Mouse (Mus musculus) kidney, adult 9 months (tissue): ENCODE results near the gene Prpf3.
"Not testable (repeated sequence)": the region's sequence is repeated elsewhere in the genome, so short reads cannot be mapped to it uniquely, and the experiment has no call there.

Source experiments
- DNase-seq: peaks from one replicate; pipeline ENCODE4 v3.0.0; 2022

Prpf3 gene

DNA sequence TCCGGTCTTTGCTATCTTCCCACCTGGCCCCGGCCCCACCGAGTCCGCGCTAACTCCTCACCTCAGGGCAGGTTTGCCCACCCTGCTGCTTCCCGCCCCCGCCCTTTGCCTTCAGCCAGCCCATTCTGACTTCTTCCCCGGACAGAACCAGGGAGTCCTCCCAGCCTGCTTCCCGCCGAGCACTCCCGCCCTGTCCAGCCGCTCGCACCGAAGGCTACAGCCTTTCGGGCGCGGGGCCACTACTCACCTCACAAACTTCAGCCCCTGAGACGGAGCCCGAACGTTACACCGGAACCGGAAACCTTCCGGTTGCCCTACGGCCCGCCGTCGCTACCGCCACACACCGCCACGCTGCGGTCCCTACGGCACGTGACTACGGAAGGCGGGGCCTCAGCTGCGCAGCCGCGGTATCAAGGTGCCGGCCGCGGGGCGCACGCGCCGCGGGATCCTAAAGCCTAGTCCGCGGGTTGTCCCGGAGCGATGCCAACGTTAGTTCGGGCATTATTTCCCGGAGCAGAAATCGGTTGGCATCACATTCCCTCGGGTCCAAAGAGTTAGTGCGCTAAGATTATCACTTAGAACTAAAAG, at the start of gene Prpf3:
Gene Prpf3, minus strand, starts transcription at position 384 of the 588 bp plus-strand sequence.
- DNase-seq: peak; percentile 97

DNA sequence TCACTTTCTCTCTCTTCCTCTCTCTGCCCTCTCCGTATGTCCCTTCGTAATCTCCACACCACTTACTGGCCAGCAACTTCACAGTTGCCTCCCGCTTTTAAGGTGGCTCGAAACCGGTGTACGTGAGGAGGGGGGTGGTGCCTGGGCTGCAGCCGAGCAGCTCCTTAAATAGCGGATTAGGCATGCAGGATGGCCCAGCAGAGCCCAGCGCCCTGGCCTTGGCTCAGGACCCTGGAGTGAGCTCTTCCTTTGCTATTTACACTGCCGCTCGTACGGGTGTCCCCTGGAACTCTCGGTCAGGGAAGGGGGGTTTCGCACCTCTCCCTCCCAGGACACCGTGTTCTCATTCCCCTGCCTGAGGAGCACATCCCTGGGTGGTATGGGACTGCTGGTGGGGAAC, 48.9 kb upstream of the Prpf3 start, which contains the start of gene Car14:
Gene Car14, minus strand, starts transcription at position 124 of the 400 bp plus-strand sequence.
- DNase-seq: peak; percentile 66

DNA sequence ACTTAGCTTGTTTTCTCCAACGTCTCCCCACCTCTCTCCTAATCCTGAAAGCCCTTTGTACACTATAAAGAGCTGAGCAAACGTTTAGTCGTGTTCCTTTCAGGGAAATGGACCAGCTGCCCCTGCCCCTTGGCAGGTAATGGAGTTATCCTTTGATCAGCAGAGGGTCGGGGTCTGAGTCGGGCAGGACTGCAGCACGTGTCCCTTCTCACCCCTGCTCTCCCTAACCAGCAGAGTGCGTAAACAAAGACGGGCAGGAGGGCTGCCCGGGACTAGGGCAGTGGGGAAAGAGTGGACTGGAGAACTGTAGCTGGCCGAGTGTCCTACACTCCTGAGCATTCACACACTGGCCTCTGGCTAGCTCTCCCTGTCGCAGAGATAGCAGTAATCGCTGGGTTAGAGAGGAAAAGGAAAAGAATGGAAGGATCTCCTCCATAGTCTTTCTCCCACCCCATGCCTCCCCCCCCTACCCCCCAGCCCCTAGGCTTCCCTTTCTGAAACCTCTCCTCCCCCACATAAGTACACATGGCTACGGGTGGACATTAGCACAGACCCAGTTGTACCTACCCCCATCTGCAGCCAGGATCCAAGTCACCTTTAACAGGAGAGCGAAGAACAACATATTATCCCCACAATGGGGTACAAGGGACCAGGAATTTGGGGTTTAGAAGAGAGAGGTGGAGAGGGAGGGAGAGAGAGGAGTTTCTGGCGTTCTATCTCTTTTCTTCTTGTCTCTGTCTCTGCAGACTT, 48.2 kb upstream of the Prpf3 start:
- DNase-seq: peak; percentile 90

DNA sequence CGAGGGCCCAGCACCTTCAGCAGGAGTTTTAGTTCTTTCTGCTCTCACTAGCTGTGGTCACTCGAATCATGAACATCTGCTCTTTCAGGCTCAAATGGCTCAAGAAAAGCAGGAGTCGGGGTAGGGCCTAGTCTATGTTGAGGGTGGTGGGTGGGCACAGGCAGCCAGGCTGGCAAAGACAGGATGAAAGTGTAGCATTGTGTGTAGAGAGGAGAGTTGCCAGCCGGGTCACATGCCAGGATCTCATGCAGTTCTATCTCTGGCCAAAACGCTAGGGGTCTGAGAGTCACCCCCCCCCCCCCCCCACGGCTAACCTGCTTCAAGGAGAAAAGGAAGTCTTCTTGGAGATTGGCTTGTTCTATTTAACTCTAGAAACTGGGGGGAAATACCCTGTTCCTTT, 47.0 kb upstream of the Prpf3 start:
- peak; percentile 15 for DNase-seq

DNA sequence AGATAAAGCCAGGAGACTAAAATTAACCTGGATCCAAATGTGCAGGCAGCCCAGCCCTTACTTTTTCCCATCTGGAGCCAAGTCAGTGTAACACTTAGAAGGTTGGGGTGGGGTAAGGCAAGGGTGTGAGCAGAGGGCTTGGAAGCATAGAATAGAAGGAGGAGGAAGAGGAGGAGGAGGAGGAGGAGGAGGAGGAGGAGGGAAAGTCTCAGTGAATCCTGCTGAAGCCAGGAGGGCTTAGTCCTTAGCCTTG, 46.6 kb upstream of the Prpf3 start:
- no peak for DNase-seq

DNA sequence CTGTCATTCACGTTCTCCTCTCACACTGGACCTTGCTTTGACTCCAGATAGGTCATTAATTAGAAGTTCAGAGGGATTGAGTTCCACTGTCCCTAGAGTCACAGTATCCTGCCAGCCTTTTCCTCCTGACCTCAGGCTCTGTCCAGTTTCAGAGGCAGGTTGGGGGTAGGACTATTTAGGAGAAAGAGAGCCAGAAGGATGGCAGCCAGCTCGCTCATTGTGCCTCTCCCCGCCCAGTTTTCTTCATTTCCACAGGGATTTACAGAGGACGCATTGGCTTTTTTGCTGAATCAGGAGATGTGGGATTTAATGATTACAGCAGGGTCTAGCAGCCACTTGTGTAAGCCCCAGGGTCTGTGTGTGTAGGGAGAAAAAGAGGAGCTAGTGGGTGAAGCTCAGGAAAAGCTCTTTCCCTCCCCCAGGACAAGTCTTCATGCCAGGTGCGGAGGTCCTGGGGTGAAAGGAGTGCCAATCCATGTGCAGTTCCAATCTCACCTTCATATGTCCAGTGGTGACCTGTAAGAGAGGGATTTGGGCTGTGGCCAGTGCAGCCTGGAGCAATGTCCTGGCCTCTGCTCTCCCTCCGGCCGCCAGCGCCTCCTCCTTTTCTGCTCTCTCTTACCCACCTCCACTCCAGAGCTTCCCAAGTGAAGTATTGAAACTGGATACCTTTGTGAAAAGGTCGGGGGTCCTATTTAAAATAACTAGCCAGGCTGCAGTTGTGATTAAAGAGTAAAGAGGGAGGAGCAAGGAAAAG, 46.1 kb upstream of the Prpf3 start:
- DNase-seq: peak; percentile 87

DNA sequence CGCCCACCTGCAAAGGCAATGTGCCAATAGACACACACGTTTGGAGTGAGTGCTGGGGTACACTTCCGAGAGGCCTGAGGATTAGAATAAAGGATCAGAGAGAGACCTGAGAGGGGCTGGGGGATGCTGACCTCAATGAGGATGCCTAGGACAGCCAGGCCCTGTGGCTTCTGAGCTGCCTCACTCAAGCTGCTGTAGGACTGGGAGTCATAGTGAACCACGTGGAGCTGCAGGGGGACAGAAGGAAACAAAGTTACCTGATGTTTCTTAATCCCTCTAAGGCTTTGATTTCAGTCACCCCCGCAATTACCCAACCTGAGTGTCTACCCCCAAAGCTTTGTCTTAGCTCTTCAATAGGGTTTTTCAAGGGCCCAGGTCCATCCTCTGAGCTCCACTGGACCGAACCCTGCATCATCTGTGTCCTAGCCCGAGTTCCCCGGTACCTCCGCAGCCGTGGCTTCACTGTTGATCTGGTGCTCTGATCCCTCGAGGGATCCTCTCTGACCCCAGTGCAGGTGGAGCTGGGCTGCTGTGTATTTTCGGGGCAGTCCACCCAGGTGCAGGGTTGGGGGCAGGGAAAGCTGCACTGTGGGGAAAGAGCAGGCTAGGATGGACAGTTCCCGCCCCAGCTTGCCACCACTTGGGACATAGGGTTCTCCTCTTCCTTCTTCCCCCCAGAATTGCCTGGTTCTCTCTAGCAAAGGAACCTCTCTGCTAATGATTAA, 44.3 kb upstream of the Prpf3 start:
- no peak for DNase-seq

DNA sequence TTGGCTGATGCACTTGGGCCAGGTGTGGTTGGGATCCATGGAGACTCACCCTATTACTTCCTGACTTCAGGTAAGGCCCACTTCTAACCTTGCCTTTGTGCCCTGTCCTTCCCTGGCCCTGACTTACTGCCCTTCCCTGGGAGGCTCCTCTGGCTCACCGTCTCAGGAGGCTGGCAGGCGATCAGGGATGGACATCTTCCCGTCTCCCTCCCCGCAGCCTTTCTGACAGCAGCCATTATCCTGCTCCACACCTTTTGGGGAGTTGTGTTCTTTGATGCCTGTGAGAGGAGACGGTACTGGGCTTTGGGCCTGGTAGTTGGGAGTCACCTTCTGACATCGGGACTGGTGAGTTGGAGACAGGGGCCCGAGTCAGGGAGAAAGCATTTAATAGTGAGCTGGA, 39.8 kb upstream of the Prpf3 start:
- not testable (repeated sequence) for DNase-seq

DNA sequence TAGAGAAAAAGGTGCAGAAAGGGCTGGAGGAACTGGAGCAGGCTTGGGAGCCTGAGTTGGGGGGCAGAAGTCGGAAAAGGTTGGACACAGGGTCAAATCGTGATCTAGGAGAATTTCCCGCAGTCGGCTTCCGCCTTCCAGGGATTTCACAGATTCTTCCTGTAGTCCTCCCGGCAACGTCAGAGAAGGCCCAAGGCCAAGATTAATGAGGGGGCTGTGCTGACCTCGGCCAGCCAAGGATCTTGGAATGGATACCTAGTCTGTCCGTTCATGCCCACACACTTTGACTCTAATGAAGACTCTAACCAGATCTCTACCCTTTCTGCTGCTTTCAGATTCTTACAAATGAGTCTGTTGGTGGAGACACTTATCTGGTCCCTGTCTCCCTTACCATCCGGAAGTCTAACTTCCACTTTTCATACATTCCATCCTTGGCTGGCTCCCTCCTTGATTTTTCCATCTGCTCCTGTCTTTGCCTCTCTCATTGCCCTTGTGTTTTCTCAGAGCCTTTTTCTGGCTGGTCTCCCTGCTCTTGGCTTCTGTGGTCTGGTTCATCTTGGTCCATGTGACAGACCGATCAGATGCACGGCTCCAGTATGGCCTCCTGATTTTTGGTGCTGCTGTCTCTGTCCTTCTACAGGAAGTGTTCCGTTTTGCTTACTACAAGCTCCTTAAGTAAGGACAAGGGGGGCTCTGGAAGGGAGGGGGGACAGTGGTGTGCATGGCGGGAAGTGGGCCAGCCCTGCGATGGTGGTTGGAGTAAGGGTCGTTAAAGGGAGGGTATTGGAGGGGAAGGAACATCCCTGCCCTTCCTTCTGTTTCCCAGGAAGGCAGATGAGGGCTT, 38.9 kb upstream of the Prpf3 start:
- peak; percentile 87 for DNase-seq

DNA sequence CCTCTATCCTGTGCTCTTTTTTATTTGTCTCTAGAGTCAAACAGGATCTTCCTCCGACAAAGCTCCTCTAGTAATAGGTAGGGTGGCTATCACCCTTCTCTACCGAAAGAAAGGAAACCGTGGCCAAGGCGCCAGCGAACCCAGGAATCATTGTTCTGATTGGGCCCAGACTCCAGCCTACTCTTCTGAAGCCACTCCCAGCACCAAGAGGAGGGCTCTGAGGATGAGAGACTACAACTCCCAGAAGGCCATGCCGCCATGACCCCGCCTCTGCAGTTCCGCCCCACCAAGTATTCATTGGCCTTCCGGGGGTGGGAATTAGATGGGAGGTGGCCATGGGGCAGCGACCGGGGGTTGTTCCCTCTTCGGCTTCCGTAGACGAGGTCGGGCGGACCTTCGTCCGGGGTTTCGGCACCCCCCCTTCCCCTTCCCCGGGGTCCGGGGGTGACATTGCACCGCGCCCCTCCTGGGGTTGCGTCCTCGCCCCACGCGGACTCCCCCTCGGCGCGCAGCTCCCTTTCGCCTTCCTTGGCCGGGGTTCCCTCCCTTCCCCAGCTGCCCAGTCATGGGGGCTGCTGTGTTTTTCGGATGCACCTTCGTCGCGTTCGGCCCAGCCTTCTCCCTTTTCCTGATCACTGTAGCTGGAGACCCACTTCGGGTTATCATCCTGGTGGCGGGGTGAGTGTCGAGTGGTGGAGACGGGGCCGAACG, 38.1 kb upstream of the Prpf3 start, which contains the start of gene Aph1a:
Gene Aph1a, plus strand, starts transcription at position 364 of the 711 bp plus-strand sequence.
- DNase-seq: peak; percentile 99

DNA sequence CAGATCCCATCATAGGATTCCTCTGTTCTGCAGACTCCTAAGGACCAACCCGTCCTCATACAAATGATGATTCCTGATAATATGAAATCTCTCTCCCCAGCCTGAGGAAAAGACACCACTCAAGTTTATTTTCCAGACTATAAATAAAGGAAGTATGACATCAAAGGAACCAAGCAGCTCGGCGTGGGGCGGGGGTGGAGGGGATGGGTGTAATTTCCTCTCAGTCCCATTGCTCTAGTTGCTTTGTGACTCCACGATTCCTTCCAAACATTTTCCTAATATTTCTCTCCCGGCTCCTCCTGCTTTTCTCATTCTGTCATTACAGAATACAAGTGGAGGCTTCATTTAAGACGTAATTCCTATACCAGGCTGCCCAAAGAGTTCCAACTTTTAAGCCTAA, 37.4 kb upstream of the Prpf3 start:
- no peak for DNase-seq

DNA sequence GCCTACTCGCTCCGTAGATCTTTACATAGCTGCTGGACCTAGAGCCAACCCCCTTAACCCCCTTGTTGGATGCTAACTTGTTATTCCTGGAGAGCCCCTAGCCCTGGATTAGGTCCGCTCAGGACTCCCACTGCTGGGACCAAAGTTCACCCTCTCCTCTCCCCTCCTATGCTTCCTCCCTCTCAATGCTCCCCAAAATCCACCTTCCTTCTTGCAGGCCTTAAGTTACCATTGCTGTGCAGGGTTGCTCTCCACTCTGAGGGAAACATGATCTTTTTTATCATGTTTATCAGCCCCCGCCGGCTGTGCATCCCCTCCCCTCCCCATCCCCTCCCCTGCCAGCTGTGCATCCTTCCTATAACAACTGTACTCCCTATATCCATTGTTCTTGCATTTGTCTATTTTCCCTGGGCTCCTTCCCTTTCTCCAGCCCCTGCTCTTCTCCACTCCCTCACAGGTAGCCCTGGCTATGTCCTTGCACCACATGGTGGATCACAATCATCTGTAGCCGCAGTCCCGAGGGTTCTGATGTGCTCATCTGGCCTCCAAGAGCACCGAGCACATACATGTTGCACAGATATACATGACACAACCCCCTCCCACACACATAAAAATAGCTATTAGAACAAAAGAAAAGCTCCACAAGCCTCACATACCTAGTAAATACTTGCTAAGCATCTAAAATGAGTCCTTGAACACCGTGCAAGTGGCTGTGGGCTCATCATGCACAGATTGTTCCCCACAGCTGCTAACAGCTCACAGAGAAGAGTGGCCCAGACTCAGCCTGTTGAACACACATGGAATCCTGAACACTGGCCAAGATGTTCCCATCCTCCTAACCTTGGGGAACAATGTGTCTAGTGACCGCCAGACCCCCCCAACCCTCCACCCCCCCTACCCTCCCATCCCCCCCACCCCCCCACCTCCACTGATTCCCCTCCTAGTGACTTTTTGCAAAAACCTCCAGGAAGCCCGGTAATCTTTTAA, 36.7 kb upstream of the Prpf3 start:
- DNase-seq: no peak

DNA sequence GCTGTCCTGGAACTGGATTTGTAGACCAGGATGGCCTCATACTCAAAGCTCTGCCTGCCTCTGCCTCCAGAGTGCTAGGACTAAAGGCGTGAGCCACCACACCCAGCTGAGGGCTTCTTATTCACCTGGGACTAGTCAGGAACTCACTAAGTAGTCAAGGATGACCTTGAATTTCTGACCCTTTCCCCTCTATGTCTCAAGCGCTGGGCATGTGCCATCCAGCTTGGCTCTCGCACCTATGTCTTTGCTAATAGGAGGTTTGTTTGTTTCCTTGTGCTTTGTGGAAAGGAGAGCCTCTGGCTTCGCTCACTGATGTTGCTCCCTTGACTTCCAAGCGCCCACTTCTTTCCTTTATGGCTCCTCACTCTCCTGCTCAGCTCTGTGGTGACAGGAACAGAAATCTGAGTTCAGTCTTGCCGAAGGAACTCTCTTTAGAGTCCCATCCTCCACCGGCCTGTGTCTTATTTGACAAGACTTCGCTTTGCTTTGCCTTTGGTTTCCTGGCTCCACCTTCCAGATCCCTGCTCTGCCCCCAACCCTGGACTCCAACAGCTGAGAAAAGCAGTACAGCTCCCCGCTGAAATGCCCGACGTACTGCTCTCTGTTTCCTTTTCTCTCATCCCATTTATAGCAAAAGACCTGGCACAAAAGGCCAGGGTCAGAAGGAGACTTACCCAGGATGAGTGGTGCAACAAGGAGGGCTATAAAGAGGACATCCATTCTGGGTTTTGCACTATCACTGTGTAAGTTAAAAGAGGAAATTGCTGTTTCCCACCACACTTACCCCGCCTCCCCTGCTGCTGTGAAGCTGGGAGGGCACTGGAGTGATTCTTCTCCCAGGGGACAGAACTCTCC, 35.8 kb upstream of the Prpf3 start, which contains the start of gene BC028528:
Gene BC028528, minus strand, starts transcription at position 795 of the 855 bp plus-strand sequence.
- no peak for DNase-seq

DNA sequence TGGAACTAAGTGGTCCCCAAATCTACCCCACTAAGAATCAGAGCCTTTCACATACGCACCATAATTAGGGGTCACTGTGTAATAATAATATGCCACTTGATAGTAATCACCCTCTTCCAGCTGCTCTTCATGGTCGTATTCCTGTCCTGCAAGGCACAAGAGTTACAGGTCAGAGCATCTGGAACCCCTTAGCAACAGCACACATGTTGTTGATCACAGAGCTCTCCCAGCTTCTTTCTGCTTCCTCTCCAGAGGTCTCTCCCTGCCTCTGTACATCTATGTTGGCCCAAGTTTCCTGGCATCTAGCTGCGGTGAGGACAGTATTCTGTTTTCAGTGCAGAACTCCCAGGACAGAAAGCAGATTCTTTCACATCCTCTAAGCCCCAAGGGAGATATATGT, 34.0 kb upstream of the Prpf3 start:
- no peak for DNase-seq

DNA sequence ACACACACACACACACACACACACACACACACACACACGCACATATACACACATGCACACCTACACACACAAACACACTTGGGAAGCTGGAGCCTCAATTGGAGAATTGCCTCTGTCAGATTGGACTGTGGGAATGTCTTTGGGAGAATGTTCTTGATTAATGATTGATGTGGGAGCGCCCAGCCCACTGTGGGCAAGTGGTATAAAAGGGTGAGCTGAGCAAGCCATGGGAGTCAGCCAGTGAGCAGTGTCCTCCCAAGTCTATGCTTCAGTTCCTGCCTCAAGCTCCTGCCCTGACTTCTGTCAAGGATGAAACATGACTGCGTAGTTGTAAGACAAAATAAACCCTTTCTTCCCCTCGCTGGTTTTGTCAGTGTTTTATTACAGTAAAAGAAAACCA, 31.9 kb upstream of the Prpf3 start:
- DNase-seq: peak; percentile 89

DNA sequence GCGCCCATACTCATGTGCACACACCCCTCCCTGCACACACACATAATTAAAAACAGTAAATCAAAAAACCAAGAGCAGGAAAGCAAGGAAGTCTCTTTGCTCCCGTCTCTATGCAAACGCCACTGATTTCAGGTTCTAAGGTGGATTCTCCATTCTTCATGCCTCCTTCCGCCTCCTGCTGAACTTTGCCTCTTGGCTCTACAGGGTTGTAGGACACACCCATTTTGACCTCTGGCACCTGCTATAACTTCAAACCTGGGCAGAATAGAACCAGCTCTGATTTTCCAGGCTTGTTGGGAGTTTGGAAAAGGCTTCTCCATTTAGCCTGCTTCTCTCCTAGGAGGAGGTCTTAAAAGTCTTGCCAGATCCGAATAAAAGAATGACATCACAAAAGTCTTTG, 28.7 kb upstream of the Prpf3 start:
- peak; percentile 86 for DNase-seq

DNA sequence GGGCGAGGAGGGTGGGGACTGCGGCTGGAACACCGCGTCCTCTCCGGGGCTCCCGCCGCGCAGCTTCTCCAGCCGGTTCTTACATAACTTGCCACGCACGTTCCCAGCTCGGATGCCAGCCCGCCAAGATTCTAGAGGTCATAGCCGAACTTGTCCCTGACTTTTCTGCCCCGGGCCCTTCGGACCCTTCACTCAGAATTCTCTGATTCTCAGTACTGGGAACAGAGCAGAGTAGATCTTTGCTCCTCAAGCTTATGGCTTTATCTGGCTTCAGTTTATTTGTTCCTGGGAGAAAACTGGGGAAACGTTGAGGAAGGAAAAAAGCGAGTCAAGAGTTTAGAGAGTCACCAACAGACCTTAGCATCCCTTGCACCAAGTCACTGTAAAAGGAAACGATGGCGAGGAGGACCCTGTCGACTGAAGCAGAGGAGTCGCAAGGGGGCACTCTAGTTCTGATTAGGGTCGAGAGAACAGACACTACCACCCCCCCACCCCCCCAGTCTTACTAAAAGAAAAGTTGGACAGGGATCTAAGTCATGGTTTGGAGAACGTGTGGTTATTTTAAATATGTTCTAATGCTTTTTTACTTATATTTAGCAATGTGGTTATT, 27.2 kb upstream of the Prpf3 start:
- peak; percentile 91 for DNase-seq

DNA sequence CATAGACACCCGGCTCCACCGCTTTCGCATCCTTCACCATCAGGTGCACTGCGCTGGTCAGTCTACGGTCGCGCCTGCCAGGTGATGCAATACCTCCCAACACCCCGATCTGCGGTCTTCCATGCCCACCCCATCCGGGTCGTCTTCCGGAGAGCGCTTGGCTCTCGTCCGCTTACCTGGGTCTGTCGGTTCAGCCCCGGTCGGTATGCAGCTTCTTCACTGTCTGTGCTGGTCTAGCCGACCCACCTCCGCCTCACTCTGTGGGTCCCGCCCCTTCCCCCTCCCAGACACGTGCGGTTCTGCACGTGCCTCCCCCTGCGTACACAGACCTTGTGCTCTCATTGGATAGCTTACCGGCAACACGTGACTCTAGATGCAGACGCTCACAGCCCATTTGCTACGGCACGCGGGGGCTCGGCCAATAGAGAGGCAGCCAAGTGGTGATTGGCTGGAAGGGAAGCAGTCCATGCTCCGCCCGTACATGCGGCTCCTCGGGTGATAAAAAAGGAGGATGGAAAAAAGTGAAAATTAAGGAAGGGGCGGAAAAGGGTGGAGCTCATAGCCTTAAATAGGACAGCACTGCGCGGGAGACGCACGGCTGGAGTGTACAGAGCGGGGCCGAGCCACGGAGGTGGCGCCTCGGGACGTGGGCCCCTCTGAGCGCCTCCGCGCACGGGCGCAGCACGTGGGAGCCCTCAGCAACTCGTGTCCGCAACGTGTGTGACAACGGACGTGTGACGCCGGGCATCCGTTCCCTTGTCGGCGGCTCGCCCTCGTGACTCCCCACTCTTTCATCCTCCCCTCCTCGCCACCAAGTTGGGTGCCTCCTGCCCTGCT, 26.5 kb upstream of the Prpf3 start, which contains the start of gene Ciart:
Gene Ciart, minus strand, starts transcription at position 273 of the 837 bp plus-strand sequence.
- peak; percentile 99 for DNase-seq
